In the genomic region with DNA sequence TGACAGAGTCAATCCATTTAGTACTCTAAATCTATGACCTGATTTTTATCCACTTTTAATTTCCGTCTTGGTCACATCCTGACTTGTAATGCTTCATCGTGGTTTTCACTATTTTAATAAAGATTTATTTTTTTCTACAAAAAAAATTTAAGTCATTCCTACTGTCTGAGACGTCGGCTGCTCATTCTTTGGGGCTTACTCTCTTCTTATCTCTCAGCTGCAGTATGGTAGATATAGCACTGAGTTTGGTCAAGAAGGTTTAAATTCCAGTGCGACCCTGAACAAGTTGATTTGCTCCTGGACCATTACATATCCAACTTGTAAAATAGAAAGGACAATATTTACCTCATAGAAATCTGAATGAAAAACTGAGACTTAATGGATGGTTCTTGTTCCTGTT, we compare ENCODE assay signal across 14 mouse cellular contexts. TPM values are rescaled to one million over a fixed set of nuclear protein-coding genes. Genes with fewer than 3 reads are reported as not detected.
"Had no signal": no experiment of that assay in that cellular context is flagged by ENCODE, and none has a peak within 500 bp of the region (broad histone marks: within the 10 kb centered on the region; RNA-seq: fewer than 3 reads in every experiment).

No protein-coding gene starts in this region.

RNA-seq across cellular contexts. Expression of gene Gm47996, which starts 1.7 kb away (rescaled TPM):
- total RNA-seq: neutrophil, adult 5-6 weeks had no signal
- polyA plus RNA-seq: neural tube, embryonic 13.5 days; neural tube, embryonic 14.5 days; neural tube, embryonic 15.5 days; small intestine, adult 2 months; stomach, embryonic 14.5 days; stomach, embryonic 15.5 days; stomach, embryonic 16.5 days; stomach, postnatal 0 days; thymus, adult 2 months; thymus, postnatal 0 days; urinary bladder, adult 2 months had no signal

RNA-seq across cellular contexts. Expression of gene 3110040M04Rik, which starts 7.7 kb away (rescaled TPM):
- total RNA-seq: neutrophil, adult 5-6 weeks had no signal
- polyA plus RNA-seq: neural tube, embryonic 13.5 days; neural tube, embryonic 14.5 days; neural tube, embryonic 15.5 days; spleen, adult 2 months; stomach, embryonic 14.5 days; stomach, postnatal 0 days; testis, adult 2 months; thymus, adult 2 months; thymus, postnatal 0 days; urinary bladder, adult 2 months had no signal

RNA-seq across cellular contexts. Expression of gene Gm47995, which starts 13.4 kb away (rescaled TPM):
- total RNA-seq: neutrophil, adult 5-6 weeks had no signal
- polyA plus RNA-seq: neural tube, embryonic 13.5 days; neural tube, embryonic 14.5 days; neural tube, embryonic 15.5 days; stomach, embryonic 14.5 days; stomach, embryonic 16.5 days; stomach, postnatal 0 days; thymus, adult 2 months; thymus, postnatal 0 days; urinary bladder, adult 2 months had no signal

RNA-seq across cellular contexts. Expression of gene Gm8947, which starts 19.5 kb away (rescaled TPM):
- total RNA-seq: neutrophil, adult 5-6 weeks had no signal
- polyA plus RNA-seq: neural tube, embryonic 13.5 days; neural tube, embryonic 14.5 days; neural tube, embryonic 15.5 days; stomach, embryonic 14.5 days; thymus, adult 2 months; thymus, postnatal 0 days; urinary bladder, adult 2 months had no signal

RNA-seq across cellular contexts. Expression of gene Gm47985, which starts 29.3 kb away (rescaled TPM):
- total RNA-seq: neutrophil, adult 5-6 weeks had no signal
- polyA plus RNA-seq: neural tube, embryonic 14.5 days; neural tube, embryonic 15.5 days; stomach, embryonic 14.5 days; stomach, postnatal 0 days; thymus, postnatal 0 days; urinary bladder, adult 2 months had no signal
